Mouse (Mus musculus) spleen, adult 18-20 months (tissue): ENCODE results near the gene Rasl2-9.
"Not testable (repeated sequence)": the region's sequence is repeated elsewhere in the genome, so short reads cannot be mapped to it uniquely, and the experiment has no call there.

ENCODE experiments used
- DNase-seq, 2 experiments: peaks; one replicate each; pipeline ENCODE4 v3.0.0; 2022; ENCODE audit warnings: mixed read lengths in 2 of 2

Rasl2-9 gene

GRCm38 (mm10) chr7:5125549-5126406 lies at the start of gene Rasl2-9:
TSS of gene Rasl2-9 (minus strand) at chr7:5125950.
- DNase-seq = peak; percentile 70 to 85

DNA sequence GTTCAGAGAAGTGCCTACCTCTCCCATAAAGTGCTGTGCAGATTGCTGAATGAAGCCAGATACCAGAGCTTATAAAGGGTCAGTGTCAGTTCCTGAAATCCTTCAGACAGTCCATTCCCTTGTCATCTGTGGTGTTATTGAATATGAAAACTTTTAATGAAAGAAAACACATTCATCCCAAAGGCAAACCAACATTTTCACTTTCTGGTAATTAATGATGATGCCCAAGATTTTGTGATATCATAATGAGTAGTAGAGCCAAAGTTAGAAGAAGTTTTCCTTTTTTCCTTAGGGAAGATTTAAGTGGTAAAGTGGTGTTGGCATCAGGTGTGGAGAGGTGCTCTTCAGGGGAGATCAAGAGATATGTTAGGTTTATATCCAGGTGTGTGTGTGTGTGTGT lies 23.8 kb upstream of the Rasl2-9 start, which contains the start of gene Vmn1r55:
TSS of gene Vmn1r55 (minus strand) at position 101 of the 400 bp plus-strand sequence.
- not testable (repeated sequence) for DNase-seq

- no peak for DNase-seq
Measured at GRCm38 (mm10) chr7:5125078-5125477, 672 bp downstream of the Rasl2-9 start.

DNA sequence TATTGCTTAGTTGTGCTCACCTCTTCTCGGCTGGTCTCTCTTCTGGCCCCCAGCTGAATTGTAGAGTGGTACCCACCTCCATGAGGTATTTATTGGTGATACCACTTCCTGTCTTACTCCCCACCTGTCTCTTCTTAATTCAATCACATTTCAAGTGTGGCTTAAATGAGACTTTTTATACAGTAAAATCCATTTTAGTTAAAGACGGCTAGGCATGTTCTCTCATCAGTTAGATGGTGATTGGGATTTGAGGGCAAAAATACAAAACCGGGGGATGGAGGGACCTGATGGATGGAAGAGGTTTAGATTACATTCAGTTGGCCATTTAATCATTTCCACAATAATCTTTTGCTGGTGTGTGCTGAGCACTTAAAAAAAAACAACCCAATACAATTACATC lies 8.9 kb downstream of the Rasl2-9 start, which contains the start of gene Rfpl4:
TSS of gene Rfpl4 (minus strand) at position 101 of the 400 bp plus-strand sequence.
- DNase-seq = no peak

- DNase-seq = no peak
Measured at GRCm38 (mm10) chr7:5112701-5113100, 13.0 kb downstream of the Rasl2-9 start.

GRCm38 (mm10) chr7:5109301-5109700 lies 16.4 kb downstream of the Rasl2-9 start:
- DNase-seq = no peak

DNA sequence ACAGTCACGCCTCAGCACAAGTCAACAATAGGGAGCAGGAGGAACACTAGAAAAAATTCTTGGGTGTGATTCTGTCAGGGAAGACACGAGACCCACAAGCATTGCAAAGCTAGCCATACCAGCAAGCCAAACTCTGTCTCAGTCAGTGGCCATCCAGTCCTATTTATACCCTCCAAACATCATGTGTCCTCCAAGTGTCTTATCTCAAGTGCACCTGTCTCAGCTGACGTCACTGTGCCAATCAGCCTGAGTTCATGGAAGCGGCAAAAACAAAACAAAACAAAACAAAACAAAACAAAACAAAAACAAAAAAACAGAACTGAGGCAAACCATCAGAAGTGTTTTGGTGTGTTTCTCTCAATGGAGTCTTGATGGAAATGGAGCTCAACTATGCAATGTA lies 17.5 kb downstream of the Rasl2-9 start:
- DNase-seq = no peak

DNA sequence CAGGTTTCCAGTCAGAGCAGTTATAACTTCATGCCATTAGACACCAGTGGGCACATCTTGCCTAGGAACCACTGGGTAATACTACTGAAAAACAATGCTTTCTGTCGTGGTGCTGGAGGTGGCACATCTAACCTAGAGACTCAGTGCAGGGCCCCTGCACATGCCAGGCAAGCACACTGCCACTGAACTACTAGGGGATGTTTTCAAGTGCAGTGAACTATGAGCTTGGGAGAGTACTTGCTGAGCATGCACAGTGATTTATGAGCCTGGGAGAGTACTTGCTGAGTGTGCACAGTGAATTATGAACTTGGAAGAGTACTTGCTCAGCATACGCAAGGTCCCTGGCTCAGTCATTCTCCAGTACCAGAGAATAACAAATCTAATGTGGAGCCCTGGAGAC lies 23.2 kb downstream of the Rasl2-9 start:
- no peak for DNase-seq

- DNase-seq = peak; percentile 43 to 44
Measured at GRCm38 (mm10) chr7:5101066-5101663, 24.6 kb downstream of the Rasl2-9 start.

- no peak for DNase-seq
Measured at GRCm38 (mm10) chr7:5099796-5100195, 26.0 kb downstream of the Rasl2-9 start.

GRCm38 (mm10) chr7:5098769-5099168 lies 27.0 kb downstream of the Rasl2-9 start:
- DNase-seq = no peak

DNA sequence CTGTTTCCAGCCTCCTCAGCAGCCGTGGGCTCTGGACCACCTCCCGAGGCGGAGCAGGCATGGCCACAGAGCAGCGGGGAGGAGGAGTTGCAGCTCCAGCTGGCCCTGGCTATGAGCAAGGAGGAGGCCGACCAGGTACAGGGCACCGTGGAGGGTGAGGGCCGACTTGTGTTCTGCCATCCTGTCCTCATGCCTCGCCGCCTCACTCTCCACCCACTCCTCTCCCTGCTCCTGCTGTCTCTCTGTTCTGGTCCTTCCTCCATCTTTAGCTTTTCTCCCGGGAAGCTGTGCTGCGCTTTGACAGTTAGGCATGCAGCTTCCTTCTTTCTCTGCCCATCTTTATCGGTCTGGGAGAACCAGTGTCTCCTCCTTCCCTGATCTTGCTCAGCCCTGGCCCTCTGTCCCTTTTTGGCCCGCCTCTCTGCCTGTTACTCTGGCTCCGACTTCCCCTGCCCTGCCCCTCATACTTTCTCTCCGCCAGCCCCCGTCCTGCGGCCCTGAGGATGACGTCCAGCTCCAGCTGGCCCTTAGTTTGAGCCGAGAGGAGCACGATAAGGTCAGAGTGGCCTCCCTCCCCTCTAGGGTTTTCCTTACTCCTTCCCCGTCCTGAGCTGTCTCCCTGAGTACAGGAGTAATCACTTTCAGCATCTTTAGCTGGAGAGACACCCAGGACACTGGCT lies 32.8 kb downstream of the Rasl2-9 start:
- DNase-seq = no peak

GRCm38 (mm10) chr7:5092381-5092780 lies 33.4 kb downstream of the Rasl2-9 start:
- no peak for DNase-seq

GRCm38 (mm10) chr7:5091008-5091728 lies 34.6 kb downstream of the Rasl2-9 start:
- DNase-seq = no peak

DNA sequence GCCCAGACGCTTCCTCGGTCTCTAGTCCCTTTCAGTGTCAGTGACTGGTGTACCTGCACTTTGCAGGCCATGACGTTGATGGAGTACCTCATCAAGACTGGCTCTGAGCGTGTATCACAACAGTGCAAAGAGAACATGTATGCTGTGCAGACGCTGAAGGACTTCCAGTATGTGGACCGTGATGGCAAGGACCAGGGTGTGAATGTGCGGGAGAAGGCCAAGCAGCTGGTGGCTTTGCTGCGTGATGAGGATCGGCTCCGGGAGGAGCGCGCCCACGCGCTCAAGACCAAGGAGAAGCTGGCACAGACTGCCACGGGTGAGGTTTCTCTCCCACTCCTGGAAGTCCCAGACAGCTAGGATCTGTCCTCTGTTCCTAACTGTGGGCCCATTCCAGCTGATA lies 35.9 kb downstream of the Rasl2-9 start:
- DNase-seq = no peak

- no peak for DNase-seq
Measured at GRCm38 (mm10) chr7:5087886-5088285, 37.9 kb downstream of the Rasl2-9 start.

DNA sequence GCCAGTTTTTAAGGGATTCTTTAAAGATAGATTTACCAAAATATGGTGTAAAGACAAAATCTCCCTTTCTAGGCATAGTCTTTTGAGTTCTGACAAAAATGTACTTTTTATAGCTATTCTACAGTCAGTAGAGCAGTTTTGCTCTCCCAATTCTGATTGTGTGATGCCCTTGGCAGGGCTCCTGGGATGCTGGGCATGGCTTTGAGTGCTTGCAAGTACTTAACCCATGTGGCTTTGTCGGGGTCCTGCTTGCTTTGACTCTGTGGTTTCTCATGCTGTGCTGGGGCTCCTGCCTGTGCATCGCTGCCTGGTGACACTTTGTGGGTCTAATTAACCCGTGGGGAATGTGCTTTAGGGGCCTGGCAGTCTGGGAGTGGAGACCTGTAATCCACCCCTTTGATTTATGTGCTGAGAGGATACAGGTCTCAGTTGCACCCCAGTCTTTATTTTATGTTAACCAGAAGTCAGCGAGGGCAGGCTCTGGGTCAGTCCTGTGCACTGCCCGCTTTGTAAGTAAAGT lies 38.8 kb downstream of the Rasl2-9 start:
- DNase-seq = no peak

- no peak for DNase-seq
Measured at GRCm38 (mm10) chr7:5085512-5085911, 40.2 kb downstream of the Rasl2-9 start.

DNA sequence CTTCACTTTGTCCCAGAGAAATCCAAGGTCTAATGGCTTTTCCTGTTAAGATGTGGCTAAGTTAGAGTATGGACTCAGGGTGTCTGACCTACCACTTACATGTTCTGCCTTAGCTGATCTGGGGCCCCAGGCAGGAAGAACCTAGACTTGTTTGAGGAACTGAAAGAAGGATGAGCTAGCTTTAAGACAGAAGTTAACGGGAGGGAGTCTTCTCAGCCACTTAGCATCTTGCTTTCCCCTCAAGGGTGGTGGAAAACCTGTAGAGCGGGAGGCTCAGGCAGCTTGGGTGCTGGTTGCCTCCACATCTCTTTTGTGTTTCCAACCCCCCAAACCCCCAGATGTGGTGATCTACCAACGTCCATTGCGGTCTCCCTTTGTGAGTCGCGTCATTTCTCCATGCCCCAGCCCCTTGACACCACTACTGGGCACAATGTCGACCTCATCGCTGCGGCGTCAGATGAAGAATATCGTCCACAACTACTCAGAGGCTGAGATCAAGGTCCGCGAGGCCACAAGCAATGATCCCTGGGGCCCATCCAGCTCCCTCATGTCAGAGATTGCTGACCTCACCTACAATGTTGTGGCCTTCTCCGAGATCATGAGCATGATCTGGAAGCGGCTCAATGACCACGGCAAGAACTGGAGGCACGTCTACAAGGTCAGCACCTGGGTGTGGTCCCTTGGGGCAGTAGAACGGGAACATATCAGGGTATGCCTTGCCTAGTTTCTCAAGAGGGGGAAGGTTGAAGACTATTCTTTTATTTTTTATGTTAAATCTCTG lies 42.2 kb downstream of the Rasl2-9 start:
- peak; percentile 42 to 46 for DNase-seq

DNA sequence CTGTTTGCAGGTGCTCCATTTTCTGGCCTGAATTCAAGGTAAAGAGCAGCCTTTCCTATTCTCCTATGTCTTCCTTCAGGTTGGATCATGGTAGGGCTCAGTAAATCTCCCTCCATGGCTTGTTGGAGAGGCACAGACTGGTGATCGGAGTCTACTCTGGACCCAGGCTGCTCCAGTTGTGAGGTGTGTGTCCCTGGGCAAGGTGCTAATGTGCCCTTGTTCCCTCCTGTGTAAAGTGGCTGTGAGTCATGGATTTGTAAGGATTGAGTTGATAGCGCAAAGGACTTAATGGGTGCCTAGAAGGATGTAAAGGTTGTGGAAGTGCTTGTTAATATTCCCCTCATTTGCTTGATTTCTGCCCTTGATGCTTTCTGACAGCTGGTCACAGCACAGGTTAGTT lies 43.8 kb downstream of the Rasl2-9 start:
- DNase-seq = no peak

DNA sequence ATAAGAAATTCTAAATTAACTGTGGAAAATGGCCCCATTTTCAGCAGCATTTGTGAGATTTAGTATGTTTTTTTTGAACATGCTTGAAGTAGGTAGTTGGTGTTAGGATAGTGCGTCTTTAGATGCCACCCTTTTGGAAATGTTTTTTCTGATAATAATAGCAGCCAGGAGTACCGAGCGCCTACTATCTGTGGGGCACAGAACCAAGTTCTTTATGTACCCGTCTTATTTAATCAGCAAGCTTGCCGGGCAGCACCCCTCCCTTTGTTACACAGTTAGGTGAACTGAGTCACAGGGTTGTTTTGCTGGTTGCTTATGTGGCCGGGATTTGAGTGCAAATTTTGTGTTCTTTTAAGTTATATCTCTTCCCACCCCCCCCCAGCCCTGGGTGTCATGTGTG lies 44.5 kb downstream of the Rasl2-9 start:
- no peak for DNase-seq

DNA sequence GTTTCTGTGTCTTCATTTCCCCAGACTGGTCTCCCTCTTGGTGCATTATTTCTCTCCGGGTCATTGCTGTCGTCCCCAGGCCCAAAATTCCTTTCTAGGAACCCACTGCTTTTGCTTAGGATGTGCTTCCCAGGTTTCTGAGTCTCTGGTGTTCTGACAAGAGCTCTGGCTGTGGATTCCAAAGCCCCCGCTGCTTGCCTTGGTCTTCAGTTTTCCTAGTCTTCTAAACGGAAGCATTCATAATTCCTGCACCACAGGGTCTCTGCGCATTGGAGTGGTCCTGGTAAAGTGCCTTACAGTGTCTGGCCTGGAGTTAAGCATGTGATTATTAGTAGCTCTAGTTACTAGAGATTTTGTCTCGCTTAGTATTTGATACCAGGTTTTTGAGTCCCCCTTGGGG lies 44.9 kb downstream of the Rasl2-9 start:
- DNase-seq = no peak
